Mouse (Mus musculus) limb, embryonic 10.5 days (tissue): ENCODE data around the gene Cc2d2b. TPM values are rescaled to one million over a fixed set of nuclear protein-coding genes. Genes with fewer than 3 reads are reported as not detected.
A peak's percentile ranks its signal among the peaks of the same experiment; 100 is the strongest.

Experiments
- DNase-seq: peaks from one replicate; pipeline ENCODE4 v3.0.0-alpha.2; 2017; ENCODE audit warnings: low spot score
- H3K27ac ChIP-seq: fragments of 300-500 bp; sonication (generic); 2 replicates; pipeline ENCODE4 v1.5.1; 2016; ENCODE audit warnings: mild to moderate bottlenecking
- H3K27me3 ChIP-seq: fragments of 300-500 bp; sonication (generic); 2 replicates; pipeline ENCODE4 v1.6.1; 2016; ENCODE audit warnings: low read depth, mild to moderate bottlenecking; ENCODE audit not compliant: poor library complexity, severe bottlenecking
- H3K36me3 ChIP-seq: fragments of 300-500 bp; sonication (generic); 2 replicates; pipeline ENCODE4 v1.6.1; 2016; ENCODE audit warnings: mild to moderate bottlenecking, moderate library complexity
- H3K4me1 ChIP-seq: fragments of 300-500 bp; sonication (generic); 2 replicates; pipeline ENCODE4 v1.6.1; 2016
- H3K4me3 ChIP-seq: fragments of 300-500 bp; sonication (generic); 2 replicates; pipeline ENCODE4 v1.5.1; 2016; ENCODE audit warnings: mild to moderate bottlenecking, moderate library complexity
- H3K9me3 ChIP-seq: fragments of 300-500 bp; sonication (generic); replicated peaks from 2 replicates; pipeline ENCODE4 v1.6.1; 2016; ENCODE audit warnings: mild to moderate bottlenecking
- WGBS: fragments of 180-500 bp; shearing (Covaris S2); methylation state at CpG from one replicate; pipeline ENCODE4 v1.1.7; 2016; 5-methylcytosine and 5-hydroxymethylcytosine counted together
- polyA plus RNA-seq: library from polyadenylated mRNA; unstranded; fragments of >200 nt; fragmentation: Nextera tagmentation; extraction: Ambion mirVana; gene quantifications from 2 replicates; pipeline ENCODE4 v1.2.1, GENCODE M21; 2016

Gene Cc2d2b
- polyA plus RNA-seq, 1 experiment from 2014 or later, result 0.29 TPM

DNA sequence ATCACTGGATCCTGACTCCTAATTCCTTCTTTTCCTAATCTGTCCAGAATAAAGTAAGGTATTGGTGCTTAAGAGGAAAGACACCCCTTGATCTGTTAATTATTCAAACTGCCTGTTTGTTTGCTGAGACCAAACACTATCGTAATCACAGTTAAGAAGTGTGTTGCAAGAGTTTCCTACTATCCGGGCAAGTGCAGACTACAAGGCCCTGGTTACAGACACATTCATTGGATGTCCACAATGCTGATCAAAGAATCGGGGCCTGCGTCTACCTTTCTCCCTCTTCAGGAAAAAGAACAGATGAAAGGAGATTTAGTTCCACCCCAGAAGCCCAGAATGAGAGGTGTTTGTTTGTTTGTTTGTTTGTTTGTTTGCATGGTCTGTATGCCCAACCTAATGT, 20.3 kb upstream of the Cc2d2b start:
- no peaks in the 10 kb centered on the region for H3K27me3 ChIP-seq
- 88% methylated on average over 4 of the region's 4 CpGs for WGBS
- H3K4me3 ChIP-seq, result no peak overlapping the region
- no peaks in the 10 kb centered on the region for H3K9me3 ChIP-seq
- no peaks in the 10 kb centered on the region for H3K36me3 ChIP-seq
- peaks cover 31% of the 10 kb centered on the region for H3K4me1 ChIP-seq
- DNase-seq, result no peak
- H3K27ac ChIP-seq, result peak overlapping the region; percentile 61; the same call in 1 of the 2 replicates

DNA sequence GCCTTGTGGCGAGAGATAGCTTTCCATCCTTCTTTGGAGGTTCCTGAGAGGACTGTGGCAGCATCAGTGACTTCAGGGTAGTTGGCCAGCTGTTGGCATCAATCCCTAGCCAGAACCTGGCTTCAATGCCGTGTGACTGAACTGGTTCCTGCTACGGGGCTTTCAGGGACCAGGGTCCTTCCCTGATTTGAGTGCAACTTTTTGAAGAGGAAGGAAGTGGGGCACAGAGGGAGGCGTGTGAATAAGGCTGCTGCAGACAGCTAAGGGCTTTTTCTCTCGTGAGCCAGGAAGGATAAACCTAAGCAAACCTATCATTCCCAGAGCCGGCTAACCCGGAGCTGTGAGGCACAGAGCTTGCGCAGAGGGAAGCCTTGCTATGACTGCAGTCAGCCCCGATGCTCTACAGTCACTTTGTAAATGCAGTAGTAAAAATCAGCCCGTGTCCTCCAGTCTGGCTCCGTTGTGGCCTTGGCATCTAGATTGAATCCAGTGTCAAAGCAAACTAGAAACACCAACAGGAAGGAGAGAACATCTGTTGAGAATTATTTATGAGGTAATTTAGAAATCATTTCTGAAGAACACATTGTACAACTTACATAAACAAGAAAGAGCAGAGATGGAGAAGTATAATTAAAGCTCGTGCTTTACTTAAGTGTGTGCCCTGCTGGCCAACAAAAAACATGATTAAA, 19.7 kb upstream of the Cc2d2b start:
- H3K4me3 ChIP-seq, result no peak overlapping the region
- peak overlapping the region; percentile 61 for H3K27ac ChIP-seq
- no peaks in the 10 kb centered on the region for H3K27me3 ChIP-seq
- H3K36me3 ChIP-seq, result no peaks in the 10 kb centered on the region
- H3K4me1 ChIP-seq, result peaks cover 25% of the 10 kb centered on the region
- no peaks in the 10 kb centered on the region for H3K9me3 ChIP-seq
- no peak for DNase-seq
- WGBS, result 60% methylated on average over 12 of the region's 12 CpGs

DNA sequence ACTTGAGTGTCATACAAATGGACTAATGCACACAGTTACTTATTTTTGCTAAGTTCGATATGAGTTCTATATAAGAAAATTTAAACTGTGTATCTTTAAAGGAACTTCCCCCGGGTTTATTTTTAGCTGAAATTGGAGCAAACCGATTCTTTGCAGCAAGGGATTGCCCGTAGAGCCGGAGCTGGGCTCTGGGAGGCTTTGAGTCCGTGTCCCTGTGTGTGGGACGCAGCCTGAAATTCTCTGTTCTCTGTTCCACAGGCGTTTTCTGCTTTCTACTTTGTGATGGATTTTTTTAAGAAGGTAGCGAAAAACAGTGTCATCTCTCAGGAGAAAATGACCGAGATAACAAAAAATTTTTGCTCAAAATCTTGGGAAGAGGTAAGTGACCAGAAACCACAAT, 15.1 kb upstream of the Cc2d2b start:
- Histone ChIP-seq H3K36me3 (no peaks in the 10 kb centered on the region), H3K9me3 (no peaks in the 10 kb centered on the region), H3K4me1 (peaks cover 31% of the 10 kb centered on the region), H3K27ac (no peak overlapping the region), H3K27me3 (no peaks in the 10 kb centered on the region), H3K4me3 (no peak overlapping the region)
- no peak for DNase-seq
- 84% methylated on average over 10 of the region's 10 CpGs for WGBS

DNA sequence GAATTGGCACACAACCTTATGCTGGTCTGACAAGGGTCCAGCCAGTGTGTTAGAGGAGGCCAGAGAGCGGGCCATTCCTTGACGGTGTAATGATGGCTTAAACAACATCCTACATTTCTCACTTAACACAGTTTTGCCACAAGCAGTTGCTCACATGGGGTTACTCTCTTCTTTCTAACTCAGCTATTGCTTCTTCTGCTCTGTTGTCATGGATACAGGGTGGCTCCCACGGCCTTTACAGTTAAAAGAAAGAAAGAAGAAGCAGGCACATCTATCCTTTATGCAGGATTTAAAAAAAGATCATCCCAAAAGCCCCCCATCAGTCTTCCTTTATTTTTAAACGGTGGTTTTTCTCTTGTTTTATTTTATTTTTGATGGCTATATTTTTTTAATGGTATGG, 14.7 kb upstream of the Cc2d2b start:
- no peak overlapping the region for H3K4me3 ChIP-seq
- DNase-seq, result no peak
- H3K27ac ChIP-seq, result no peak overlapping the region
- 79% methylated on average over 4 of the region's 4 CpGs for WGBS
- H3K27me3 ChIP-seq, result no peaks in the 10 kb centered on the region
- peaks cover 31% of the 10 kb centered on the region for H3K4me1 ChIP-seq
- H3K9me3 ChIP-seq, result no peaks in the 10 kb centered on the region
- no peaks in the 10 kb centered on the region for H3K36me3 ChIP-seq

DNA sequence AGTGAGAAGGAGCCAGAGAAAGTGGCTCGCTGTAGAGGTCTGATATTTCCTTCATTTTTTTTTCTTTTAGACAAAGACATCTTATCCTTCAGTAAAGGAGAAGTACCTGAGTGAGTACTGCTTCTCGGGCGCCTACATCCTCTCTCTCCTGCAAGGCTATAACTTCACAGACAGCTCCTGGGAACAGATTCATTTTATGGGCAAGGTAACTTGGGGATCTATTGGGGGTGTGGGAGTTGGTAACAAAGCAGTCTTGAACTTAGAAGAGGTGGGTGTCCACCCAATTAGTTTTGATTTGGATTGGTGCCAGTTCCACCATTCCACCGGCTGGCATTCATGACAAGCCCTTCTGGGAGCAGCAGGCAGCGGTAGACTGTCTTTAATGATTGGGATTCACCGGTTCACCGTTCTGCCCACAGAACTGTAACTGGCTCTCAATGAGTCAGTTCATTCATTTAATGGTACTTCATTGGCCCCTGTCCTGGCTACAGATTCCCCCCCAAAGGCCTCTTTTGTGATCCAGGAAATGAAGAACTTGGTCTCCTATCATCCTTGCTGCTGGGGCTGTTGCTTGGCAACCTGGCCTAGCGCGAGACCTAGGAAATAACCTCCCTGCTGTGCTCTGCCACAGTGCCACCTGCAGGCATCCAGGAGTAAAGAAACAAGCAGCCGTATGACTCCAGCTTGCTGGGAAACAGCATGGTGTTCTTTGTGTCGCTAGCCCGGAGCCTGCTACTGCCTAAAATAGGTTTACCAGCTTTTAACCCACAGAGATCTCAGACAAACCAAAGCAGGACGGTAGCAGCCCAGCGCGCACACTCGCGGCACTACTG, 11.7 kb upstream of the Cc2d2b start:
- no peaks in the 10 kb centered on the region for H3K36me3 ChIP-seq
- 33% methylated on average over 17 of the region's 17 CpGs for WGBS
- peaks cover 25% of the 10 kb centered on the region for H3K4me1 ChIP-seq
- H3K27me3 ChIP-seq, result no peaks in the 10 kb centered on the region
- H3K4me3 ChIP-seq, result peak overlapping the region; percentile 29
- DNase-seq, result peak; percentile 82
- H3K27ac ChIP-seq, result peak overlapping the region; percentile 79
- no peaks in the 10 kb centered on the region for H3K9me3 ChIP-seq

DNA sequence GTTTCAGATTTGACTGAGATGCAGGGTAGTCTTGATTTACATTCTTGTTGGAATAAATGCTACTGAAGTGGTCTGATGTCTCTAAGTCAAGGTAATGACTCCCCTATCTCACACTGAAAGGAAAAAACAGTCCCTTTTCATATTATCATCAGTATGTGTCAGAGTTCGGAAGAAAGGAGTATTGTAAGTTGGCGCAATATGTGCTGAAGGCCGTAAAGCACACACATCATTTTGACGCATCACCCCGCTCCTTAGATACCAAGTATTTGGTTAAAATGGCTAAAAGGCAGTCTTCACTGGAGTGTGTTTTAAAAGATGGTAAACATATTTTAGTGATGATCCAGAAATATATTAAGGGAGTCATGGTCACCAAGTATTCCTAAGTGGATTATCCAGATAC, 10.9 kb upstream of the Cc2d2b start:
- Histone ChIP-seq H3K27ac (peak overlapping the region; percentile 79), H3K27me3 (no peaks in the 10 kb centered on the region), H3K4me1 (peaks cover 25% of the 10 kb centered on the region), H3K36me3 (no peaks in the 10 kb centered on the region), H3K4me3 (peak overlapping the region; percentile 29; the same call in 1 of the 2 replicates), H3K9me3 (no peaks in the 10 kb centered on the region)
- 92% methylated on average over 5 of the region's 5 CpGs for WGBS
- no peak for DNase-seq

DNA sequence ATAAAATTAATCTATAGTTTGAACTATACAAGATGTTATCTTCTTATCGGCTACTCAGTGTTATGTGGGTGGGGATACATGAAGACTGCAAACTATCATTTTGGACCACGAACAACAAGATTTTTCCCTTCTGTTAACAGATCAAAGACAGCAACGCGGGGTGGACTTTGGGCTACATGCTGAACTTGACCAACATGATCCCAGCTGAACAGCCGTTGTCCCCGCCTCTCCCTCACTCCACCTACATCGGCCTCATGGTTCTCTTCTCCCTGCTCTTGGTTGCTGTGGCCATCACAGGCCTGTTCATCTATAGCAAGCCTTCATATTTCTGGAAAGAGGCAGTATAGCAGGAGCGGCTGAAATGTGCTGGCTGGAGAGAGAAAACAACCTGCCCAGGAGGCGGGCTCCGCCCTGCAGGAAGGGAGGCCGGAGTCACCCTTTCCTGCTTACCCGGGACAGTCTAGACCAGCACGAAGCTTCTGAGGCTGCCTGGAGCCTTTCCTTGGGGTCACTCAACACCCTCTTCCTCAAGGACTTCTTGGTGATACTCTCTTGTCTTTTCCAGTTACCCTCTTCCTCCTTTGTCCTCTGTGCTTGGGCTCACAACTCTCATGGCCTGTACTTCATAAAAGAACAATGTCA, 9.7 kb upstream of the Cc2d2b start:
- WGBS, result 78% methylated on average over 13 of the region's 13 CpGs
- Histone ChIP-seq H3K4me1 (peaks cover 25% of the 10 kb centered on the region), H3K9me3 (no peaks in the 10 kb centered on the region), H3K27me3 (no peaks in the 10 kb centered on the region), H3K27ac (peak overlapping the region; percentile 57; the same call in 1 of the 2 replicates), H3K4me3 (no peak overlapping the region), H3K36me3 (no peaks in the 10 kb centered on the region)
- no peak for DNase-seq

DNA sequence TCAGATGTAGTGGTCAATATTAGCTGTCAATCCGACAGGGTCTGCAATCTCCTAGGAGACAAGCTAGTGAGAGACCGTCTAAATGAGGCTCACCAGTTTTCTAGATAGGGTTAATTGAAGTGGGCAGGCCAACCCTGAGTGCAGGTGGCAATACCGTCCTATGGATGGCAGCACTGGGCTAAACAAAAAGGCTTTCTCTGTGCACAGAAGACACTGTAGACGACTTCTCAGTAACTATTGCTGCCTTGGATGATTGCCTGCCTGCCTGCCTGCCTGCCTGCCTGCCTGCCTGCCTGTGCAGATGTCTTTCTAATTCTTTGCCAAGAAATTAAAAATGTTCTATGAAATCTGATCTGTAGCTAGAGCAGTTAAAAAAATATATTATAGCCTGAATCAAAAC, 1.9 kb upstream of the Cc2d2b start:
- no peak for DNase-seq
- Histone ChIP-seq H3K4me1 (0 out of 2 replicates have a peak, but pooled peaks cover 3% of the 10 kb centered on the region), H3K27ac (no peak overlapping the region), H3K9me3 (no peaks in the 10 kb centered on the region), H3K36me3 (no peaks in the 10 kb centered on the region), H3K27me3 (no peaks in the 10 kb centered on the region), H3K4me3 (no peak overlapping the region)
- WGBS, result 54% methylated on average over 4 of the region's 4 CpGs

DNA sequence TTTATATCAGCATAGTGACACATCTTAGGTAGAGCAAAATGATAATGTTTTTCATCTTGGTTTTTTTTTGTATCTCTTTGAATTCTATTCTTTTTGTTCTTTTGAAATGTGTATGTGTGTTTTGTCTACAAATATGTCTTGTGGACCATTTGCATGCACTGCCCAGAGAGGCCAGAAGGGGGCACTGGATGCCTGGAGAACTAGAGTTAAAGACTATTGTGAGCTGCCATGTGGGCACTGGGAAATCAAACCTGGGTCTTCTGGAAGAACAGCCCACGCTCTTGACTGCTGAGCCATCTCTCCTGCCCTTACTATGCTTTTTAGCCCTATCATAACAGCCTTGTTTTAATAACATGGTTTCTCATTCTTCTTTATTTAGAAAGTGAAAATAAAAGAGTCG, 5.8 kb downstream of the Cc2d2b start:
- Histone ChIP-seq H3K4me1 (no peaks in the 10 kb centered on the region), H3K4me3 (no peak overlapping the region), H3K27ac (no peak overlapping the region), H3K9me3 (no peaks in the 10 kb centered on the region), H3K36me3 (no peaks in the 10 kb centered on the region), H3K27me3 (no peaks in the 10 kb centered on the region)
- DNase-seq, result peak; percentile 49
- 81% methylated on average over 2 of the region's 2 CpGs for WGBS

DNA sequence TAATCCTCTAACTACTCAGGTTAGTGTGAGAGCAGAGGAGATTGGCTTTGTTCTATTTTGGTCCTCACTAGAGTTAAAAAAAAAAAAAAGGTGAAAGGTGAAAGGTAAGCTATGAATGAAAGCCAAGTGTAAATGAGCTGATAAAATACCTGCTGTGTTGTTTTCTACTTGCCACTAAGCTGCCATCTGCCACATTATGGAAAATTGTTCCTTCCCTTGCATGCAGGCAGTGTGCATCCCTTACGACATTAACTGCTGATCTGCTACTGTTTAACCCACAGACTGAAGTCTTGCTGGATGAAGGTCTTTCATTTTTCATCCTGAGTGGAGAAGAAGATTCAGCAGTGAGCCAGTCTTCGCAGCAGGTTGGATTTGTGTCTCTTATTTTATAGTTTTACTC, 11.5 kb downstream of the Cc2d2b start:
- Histone ChIP-seq H3K36me3 (no peaks in the 10 kb centered on the region), H3K27ac (no peak overlapping the region), H3K4me3 (no peak overlapping the region), H3K27me3 (peaks cover 6% of the 10 kb centered on the region; the same call in 1 of the 2 replicates), H3K4me1 (peaks cover 17% of the 10 kb centered on the region), H3K9me3 (no peaks in the 10 kb centered on the region)
- DNase-seq, result no peak
- 75% methylated on average over 2 of the region's 2 CpGs for WGBS

DNA sequence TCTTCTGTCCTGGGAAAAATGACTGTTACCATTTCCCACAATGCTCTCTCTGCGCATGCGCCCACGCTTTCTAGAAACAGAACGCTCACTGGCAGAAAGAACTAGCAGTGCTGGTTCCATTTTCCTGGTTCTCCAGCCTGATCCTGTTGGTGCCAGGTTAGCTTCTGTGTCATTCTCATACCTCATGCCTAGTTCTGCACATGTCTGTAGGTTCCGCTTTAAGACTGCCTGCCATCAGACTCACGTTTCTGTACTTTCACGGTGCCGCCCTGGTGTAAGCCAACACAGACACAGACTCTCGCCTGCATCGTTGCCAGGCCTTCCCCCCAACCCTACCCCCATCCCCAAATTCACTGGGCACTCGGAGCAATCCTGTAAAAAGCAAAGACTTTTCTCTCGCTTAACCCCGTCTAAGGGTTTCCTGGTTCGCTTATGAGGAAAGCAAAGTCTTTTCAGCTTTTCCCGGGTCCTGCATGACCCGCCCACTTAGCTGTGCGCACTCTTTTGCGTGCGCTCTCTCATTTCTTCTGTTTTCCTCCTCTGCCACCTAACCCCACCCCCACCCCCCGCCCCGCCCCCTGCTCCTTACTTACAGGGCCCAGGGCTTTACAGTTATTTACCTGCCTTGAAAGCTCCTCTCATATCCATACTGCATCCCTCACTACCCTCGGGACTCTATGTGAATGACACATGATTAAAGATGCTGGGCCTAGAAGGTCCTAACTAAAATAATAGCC, 13.6 kb downstream of the Cc2d2b start:
- Histone ChIP-seq H3K27me3 (peaks cover 6% of the 10 kb centered on the region; the same call in 1 of the 2 replicates), H3K36me3 (no peaks in the 10 kb centered on the region), H3K4me1 (peaks cover 17% of the 10 kb centered on the region), H3K9me3 (no peaks in the 10 kb centered on the region), H3K27ac (peak overlapping the region; percentile 78), H3K4me3 (peak overlapping the region; percentile 45)
- DNase-seq, result peak; percentile 47
- WGBS, result 35% methylated on average over 22 of the region's 22 CpGs

DNA sequence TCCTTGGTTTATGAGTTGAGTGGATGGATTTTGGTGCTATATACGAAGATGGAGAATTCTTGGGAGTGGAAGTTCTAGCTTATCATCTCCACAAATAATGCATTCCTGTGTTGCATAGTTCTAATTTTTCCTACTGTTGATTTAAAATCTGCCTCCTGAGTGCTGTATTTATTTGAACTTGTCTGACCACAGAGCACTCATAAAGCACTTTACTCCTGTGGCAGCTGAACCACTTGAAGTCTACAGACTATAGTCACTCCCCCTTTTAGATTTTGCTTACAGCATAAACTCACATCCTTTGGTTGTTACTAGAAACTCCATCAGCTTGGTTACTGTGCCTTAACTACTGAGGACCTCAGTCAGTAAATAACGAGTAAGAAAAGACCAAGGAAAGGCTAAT, 18.6 kb downstream of the Cc2d2b start:
- H3K4me3 ChIP-seq, result no peak overlapping the region
- H3K27ac ChIP-seq, result no peak overlapping the region
- 90% methylated on average over 2 of the region's 2 CpGs for WGBS
- H3K27me3 ChIP-seq, result no peaks in the 10 kb centered on the region
- no peaks in the 10 kb centered on the region for H3K9me3 ChIP-seq
- H3K36me3 ChIP-seq, result no peaks in the 10 kb centered on the region
- DNase-seq, result no peak
- peaks cover 5% of the 10 kb centered on the region for H3K4me1 ChIP-seq
